Mouse (Mus musculus) forebrain, embryonic 12.5 days (tissue): ENCODE data around the gene Stk38l. TPM values are rescaled to one million over a fixed set of nuclear protein-coding genes. Genes with fewer than 3 reads are reported as not detected.

ENCODE experiments used
- ATAC-seq: fragments of 200-750 bp; cut with Nextera tagmentation; 2 replicates; pipeline ENCODE4 v1.8.0; 2017; ENCODE audit warnings: moderate TSS enrichment; ENCODE audit not compliant: low FRiP score
- H3K27ac ChIP-seq: fragments of 300-500 bp; sonication (generic); 2 replicates; pipeline ENCODE4 v1.5.1; 2016; ENCODE audit warnings: mild to moderate bottlenecking
- H3K27me3 ChIP-seq: fragments of 300-500 bp; sonication (generic); 2 replicates; pipeline ENCODE4 v1.6.1; 2016; ENCODE audit warnings: mild to moderate bottlenecking
- H3K36me3 ChIP-seq: fragments of 300-500 bp; sonication (generic); replicated peaks from 2 replicates; pipeline ENCODE4 v1.6.1; 2016; ENCODE audit warnings: mild to moderate bottlenecking
- H3K4me1 ChIP-seq: fragments of 300-500 bp; sonication (generic); 2 replicates; pipeline ENCODE4 v1.6.1; 2016
- H3K4me2 ChIP-seq: fragments of 300-500 bp; sonication (generic); 2 replicates; pipeline ENCODE4 v1.6.1; 2016; ENCODE audit warnings: mild to moderate bottlenecking, moderate library complexity
- H3K4me3 ChIP-seq: fragments of 300-500 bp; sonication (generic); replicated peaks from 2 replicates; pipeline ENCODE4 v1.5.1; 2016; ENCODE audit warnings: mild to moderate bottlenecking
- H3K9ac ChIP-seq: fragments of 300-500 bp; sonication (generic); 2 replicates; pipeline ENCODE4 v1.6.1; 2016; ENCODE audit warnings: mild to moderate bottlenecking
- H3K9me3 ChIP-seq: fragments of 300-500 bp; sonication (generic); 2 replicates; pipeline ENCODE4 v1.6.1; 2016
- WGBS: fragments of 180-500 bp; shearing (Covaris S2); methylation state at CpG from one replicate; pipeline ENCODE4 v1.1.7; 2016; 5-methylcytosine and 5-hydroxymethylcytosine counted together
- polyA plus RNA-seq: library from polyadenylated mRNA; unstranded; fragments of >200 nt; fragmentation: Nextera tagmentation; extraction: Ambion mirVana; gene quantifications from 2 replicates; pipeline ENCODE4 v1.2.1, GENCODE M21; 2016

The Stk38l gene
- 17.6 TPM in 2 replicates for polyA plus RNA-seq

- Histone ChIP-seq H3K4me2 (peak within 1 kb of the TSS; percentile 73), H3K9ac (peak within 1 kb of the TSS; percentile 82), H3K27ac (peak within 1 kb of the TSS; percentile 84), H3K4me3 (peak within 1 kb of the TSS; percentile 88), H3K27me3 (no peaks in the 10 kb centered on the region), H3K4me1 (peaks cover 7% of the 10 kb centered on the region; the same call in 1 of the 2 replicates), H3K36me3 (no peaks in the 10 kb centered on the region), H3K9me3 (no peaks in the 10 kb centered on the region)
- WGBS: 3% methylated on average over 57 of the region's 87 CpGs
- peak; percentile 98 for ATAC-seq
These were observed at the start of gene Stk38l for GRCm38 (mm10) chr6:146724581-146725383. Gene Stk38l, plus strand, starts transcription at chr6:146724995.

- no peaks in the 10 kb centered on the region for H3K36me3 ChIP-seq
- H3K4me3 ChIP-seq: no peak overlapping the region
- H3K27me3 ChIP-seq: no peaks in the 10 kb centered on the region
- H3K4me2 ChIP-seq: no peak overlapping the region
- no peak for ATAC-seq
- WGBS: 81% methylated on average over 10 of the region's 10 CpGs
- no peaks in the 10 kb centered on the region for H3K9me3 ChIP-seq
- no peak overlapping the region for H3K9ac ChIP-seq
- H3K27ac ChIP-seq: no peak overlapping the region
- H3K4me1 ChIP-seq: no peaks in the 10 kb centered on the region
These were observed 47.9 kb upstream of the Stk38l start for GRCm38 (mm10) chr6:146676904-146677303.

GRCm38 (mm10) chr6:146678136-146679070, 46.4 kb upstream of the Stk38l start:
- H3K9ac ChIP-seq: no peak overlapping the region
- no peak for ATAC-seq
- H3K36me3 ChIP-seq: no peaks in the 10 kb centered on the region
- no peaks in the 10 kb centered on the region for H3K9me3 ChIP-seq
- no peaks in the 10 kb centered on the region for H3K4me1 ChIP-seq
- no peak overlapping the region for H3K4me2 ChIP-seq
- no peak overlapping the region for H3K27ac ChIP-seq
- H3K27me3 ChIP-seq: no peaks in the 10 kb centered on the region
- WGBS: 84% methylated on average over 10 of the region's 10 CpGs
- H3K4me3 ChIP-seq: no peak overlapping the region

GRCm38 (mm10) chr6:146683881-146684280, 40.9 kb upstream of the Stk38l start:
- no peaks in the 10 kb centered on the region for H3K27me3 ChIP-seq
- H3K4me1 ChIP-seq: no peaks in the 10 kb centered on the region
- H3K9me3 ChIP-seq: no peaks in the 10 kb centered on the region
- H3K4me3 ChIP-seq: no peak overlapping the region
- 73% methylated on average over 4 of the region's 4 CpGs for WGBS
- ATAC-seq: no peak
- no peak overlapping the region for H3K27ac ChIP-seq
- H3K36me3 ChIP-seq: no peaks in the 10 kb centered on the region
- H3K9ac ChIP-seq: no peak overlapping the region
- no peak overlapping the region for H3K4me2 ChIP-seq

GRCm38 (mm10) chr6:146685781-146686308, 39.0 kb upstream of the Stk38l start:
- Histone ChIP-seq H3K36me3 (no peaks in the 10 kb centered on the region), H3K9me3 (no peaks in the 10 kb centered on the region), H3K9ac (no peak overlapping the region), H3K4me2 (no peak overlapping the region), H3K27me3 (no peaks in the 10 kb centered on the region), H3K27ac (no peak overlapping the region), H3K4me3 (no peak overlapping the region), H3K4me1 (no peaks in the 10 kb centered on the region)
- ATAC-seq: no peak
- 75% methylated on average over 17 of the region's 17 CpGs for WGBS

GRCm38 (mm10) chr6:146686463-146687196, 38.2 kb upstream of the Stk38l start:
- Histone ChIP-seq H3K4me3 (no peak overlapping the region), H3K9ac (no peak overlapping the region), H3K27me3 (no peaks in the 10 kb centered on the region), H3K4me1 (no peaks in the 10 kb centered on the region), H3K9me3 (no peaks in the 10 kb centered on the region), H3K36me3 (no peaks in the 10 kb centered on the region), H3K27ac (no peak overlapping the region), H3K4me2 (no peak overlapping the region)
- 84% methylated on average over 5 of the region's 5 CpGs for WGBS
- no peak for ATAC-seq

GRCm38 (mm10) chr6:146688010-146688409, 36.8 kb upstream of the Stk38l start:
- 89% methylated on average over 7 of the region's 7 CpGs for WGBS
- Histone ChIP-seq H3K9me3 (no peaks in the 10 kb centered on the region), H3K27ac (no peak overlapping the region), H3K9ac (no peak overlapping the region), H3K4me2 (no peak overlapping the region), H3K4me3 (no peak overlapping the region), H3K36me3 (no peaks in the 10 kb centered on the region), H3K4me1 (no peaks in the 10 kb centered on the region), H3K27me3 (no peaks in the 10 kb centered on the region)
- no peak for ATAC-seq

GRCm38 (mm10) chr6:146688861-146689260, 35.9 kb upstream of the Stk38l start:
- WGBS: 76% methylated on average over 5 of the region's 5 CpGs
- H3K9ac ChIP-seq: no peak overlapping the region
- H3K27ac ChIP-seq: no peak overlapping the region

GRCm38 (mm10) chr6:146697767-146698166, 27.0 kb upstream of the Stk38l start:
- Histone ChIP-seq H3K36me3 (no peaks in the 10 kb centered on the region), H3K4me1 (no peaks in the 10 kb centered on the region), H3K9me3 (no peaks in the 10 kb centered on the region), H3K4me2 (no peak overlapping the region), H3K4me3 (no peak overlapping the region), H3K27me3 (no peaks in the 10 kb centered on the region), H3K27ac (no peak overlapping the region), H3K9ac (no peak overlapping the region)
- WGBS: 56% methylated on average over 5 of the region's 5 CpGs
- ATAC-seq: no peak

More at GRCm38 (mm10) chr6:146688861-146689260, 35.9 kb upstream of the Stk38l start:
- ATAC-seq: no peak
- Histone ChIP-seq H3K36me3 (no peaks in the 10 kb centered on the region), H3K4me2 (no peak overlapping the region), H3K4me1 (no peaks in the 10 kb centered on the region), H3K4me3 (no peak overlapping the region), H3K27me3 (no peaks in the 10 kb centered on the region), H3K9me3 (no peaks in the 10 kb centered on the region)

- no peak overlapping the region for H3K4me3 ChIP-seq
- H3K9ac ChIP-seq: no peak overlapping the region
- no peak overlapping the region for H3K4me2 ChIP-seq
- no peak for ATAC-seq
- no peaks in the 10 kb centered on the region for H3K9me3 ChIP-seq
- no peaks in the 10 kb centered on the region for H3K27me3 ChIP-seq
- no peaks in the 10 kb centered on the region for H3K4me1 ChIP-seq
- WGBS: 93% methylated on average over 4 of the region's 4 CpGs
- no peaks in the 10 kb centered on the region for H3K36me3 ChIP-seq
- no peak overlapping the region for H3K27ac ChIP-seq
These were observed 26.4 kb upstream of the Stk38l start for GRCm38 (mm10) chr6:146698376-146698775.

GRCm38 (mm10) chr6:146700461-146700860, 24.3 kb upstream of the Stk38l start:
- no peaks in the 10 kb centered on the region for H3K9me3 ChIP-seq
- H3K9ac ChIP-seq: no peak overlapping the region
- H3K27me3 ChIP-seq: no peaks in the 10 kb centered on the region
- no peaks in the 10 kb centered on the region for H3K36me3 ChIP-seq
- 91% methylated on average over 1 of the region's 1 CpGs for WGBS
- no peak overlapping the region for H3K27ac ChIP-seq
- H3K4me1 ChIP-seq: no peaks in the 10 kb centered on the region
- no peak overlapping the region for H3K4me2 ChIP-seq
- no peak overlapping the region for H3K4me3 ChIP-seq
- no peak for ATAC-seq
